Mouse (Mus musculus) liver, embryonic 14.5 days (tissue): ENCODE data around the gene Grm8. TPM values are rescaled to one million over a fixed set of nuclear protein-coding genes. Genes with fewer than 3 reads are reported as not detected.

Experiments used
- ATAC-seq: fragments of 200-750 bp; cut with Nextera tagmentation; 2 replicates; pipeline ENCODE4 v1.8.0; 2017; ENCODE audit warnings: moderate number of reproducible peaks, mild to moderate bottlenecking, moderate library complexity; ENCODE audit not compliant: insufficient read depth
- DNase-seq, 3 experiments: peaks; one replicate each; pipeline ENCODE4 v3.0.0-alpha.2; 2012 to 2013; ENCODE audit warnings: low read depth in 3 of 3, low spot score in 3 of 3
- H3K27ac ChIP-seq: fragments of 300-500 bp; sonication (generic); 2 replicates; pipeline ENCODE4 v1.5.1; 2014; ENCODE audit warnings: moderate library complexity, mild to moderate bottlenecking, control low read depth, inconsistent platforms
- H3K27me3 ChIP-seq: fragments of 300-500 bp; sonication (generic); 2 replicates; pipeline ENCODE4 v1.6.1; 2014; ENCODE audit warnings: mild to moderate bottlenecking, low read length, moderate library complexity; ENCODE audit not compliant: control insufficient read depth, insufficient read depth
- H3K36me3 ChIP-seq: fragments of 300-500 bp; sonication (generic); replicated peaks from 2 replicates; pipeline ENCODE4 v1.6.1; 2014; ENCODE audit warnings: low read depth; ENCODE audit not compliant: control insufficient read depth, insufficient read depth
- H3K4me1 ChIP-seq, 2 experiments: fragments of 200-500 bp in 1 of 2; fragments of 300-500 bp in 1 of 2; sonication (generic) in 1 of 2; replicated peaks; 2 replicates each; pipeline ENCODE4 v1.6.1; 2012 to 2014; ENCODE audit warnings: antibody characterized with exemption in 1 of 2, inconsistent platforms in 1 of 2, low read length in 1 of 2; ENCODE audit not compliant: control insufficient read depth in 2 of 2, insufficient read depth in 2 of 2
- H3K4me2 ChIP-seq: fragments of 300-500 bp; sonication (generic); 2 replicates; pipeline ENCODE4 v1.6.1; 2014; ENCODE audit warnings: low read depth, mild to moderate bottlenecking, control low read depth, moderate library complexity
- H3K4me3 ChIP-seq, 2 experiments: fragments of 200-500 bp in 1 of 2; fragments of 300-500 bp in 1 of 2; sonication (generic) in 1 of 2; 2 replicates each; pipeline ENCODE4 v1.5.1; 2012 to 2014; ENCODE audit warnings: low read depth in 2 of 2, low read length in 2 of 2, mild to moderate bottlenecking in 2 of 2, control low read depth in 1 of 2, inconsistent platforms in 1 of 2, moderate library complexity in 1 of 2; ENCODE audit not compliant: insufficient read depth in 1 of 2
- H3K9ac ChIP-seq: fragments of 300-500 bp; sonication (generic); replicated peaks from 2 replicates; pipeline ENCODE4 v1.6.1; 2014; ENCODE audit warnings: mild to moderate bottlenecking, control low read depth, moderate library complexity
- H3K9me3 ChIP-seq: fragments of 300-500 bp; sonication (generic); 2 replicates; pipeline ENCODE4 v1.6.1; 2016; ENCODE audit warnings: low read length, mixed read lengths; ENCODE audit not compliant: control insufficient read depth
- CTCF ChIP-seq: IDR thresholded peaks from 2 replicates; pipeline ENCODE4 v1.5.1; 2016; ENCODE audit warnings: antibody characterized with exemption, low read depth, control low read depth
- EP300 ChIP-seq: IDR thresholded peaks from 2 replicates; pipeline ENCODE4 v1.6.1; 2016; ENCODE audit warnings: antibody characterized with exemption, low read depth
- WGBS: fragments of 180-500 bp; shearing (Covaris S2); extraction: QIAGEN DNeasy Blood & Tissue Kit; methylation state at CpG from one replicate; pipeline ENCODE4 v1.1.7; 2014; ENCODE audit not compliant: insufficient replicate concordance; 5-methylcytosine and 5-hydroxymethylcytosine counted together
- polyA plus RNA-seq, 2 experiments: library from polyadenylated mRNA; depleted of rRNA in 1 of 2; stranded (reverse) in 1 of 2; unstranded in 1 of 2; fragments of >200 nt; fragmentation: Nextera tagmentation in 1 of 2; extraction: Ambion mirVana in 1 of 2; gene quantifications; 2 replicates each; pipeline versions ENCODE4 v1.2.1 to v1.2.3; 2012 to 2014

The Grm8 gene
- polyA plus RNA-seq, 2 experiments, result not detected

GRCm38 (mm10) chr6:27967037-27967436 is 167.9 kb downstream of the Grm8 start:
- H3K27me3 ChIP-seq, result no peaks in the 10 kb centered on the region
- H3K9ac ChIP-seq, result no peak overlapping the region
- no peak for DNase-seq
- TF ChIP-seq CTCF (no peak), EP300 (no peak)
- H3K4me1 ChIP-seq, result no peaks in the 10 kb centered on the region
- no peaks in the 10 kb centered on the region for H3K9me3 ChIP-seq
- no peak overlapping the region for H3K27ac ChIP-seq
- no peak for ATAC-seq
- H3K36me3 ChIP-seq, result no peaks in the 10 kb centered on the region
- no peak overlapping the region for H3K4me2 ChIP-seq
- no peak overlapping the region for H3K4me3 ChIP-seq
- WGBS, result 49% methylated on average over 3 of the region's 3 CpGs

- Histone ChIP-seq H3K9me3 (no peaks in the 10 kb centered on the region), H3K4me1 (no peaks in the 10 kb centered on the region), H3K27me3 (no peaks in the 10 kb centered on the region), H3K9ac (no peak overlapping the region), H3K4me3 (no peak overlapping the region), H3K27ac (no peak overlapping the region), H3K36me3 (no peaks in the 10 kb centered on the region), H3K4me2 (no peak overlapping the region)
- WGBS, result 51% methylated on average over 2 of the region's 2 CpGs
- TF ChIP-seq EP300 (no peak), CTCF (no peak)
- ATAC-seq (no peak), DNase-seq (no peak)
These were observed 169.7 kb downstream of the Grm8 start for GRCm38 (mm10) chr6:27965237-27965636.

- Histone ChIP-seq H3K4me2 (no peak overlapping the region), H3K36me3 (no peaks in the 10 kb centered on the region), H3K27ac (no peak overlapping the region), H3K9ac (no peak overlapping the region), H3K4me1 (no peaks in the 10 kb centered on the region), H3K27me3 (no peaks in the 10 kb centered on the region), H3K4me3 (no peak overlapping the region), H3K9me3 (no peaks in the 10 kb centered on the region)
- WGBS, result 53% methylated on average over 1 of the region's 1 CpGs
- no peak for ATAC-seq
- DNase-seq, result no peak
- TF ChIP-seq EP300 (no peak), CTCF (no peak)
These were observed 171.1 kb downstream of the Grm8 start for GRCm38 (mm10) chr6:27963887-27964286.

- ATAC-seq (no peak), DNase-seq (no peak)
- TF ChIP-seq EP300, result no peak
- TF ChIP-seq CTCF, result no peak
These were observed 178.6 kb downstream of the Grm8 start for GRCm38 (mm10) chr6:27956278-27956857.

GRCm38 (mm10) chr6:27951433-27951832 is 183.5 kb downstream of the Grm8 start:
- Histone ChIP-seq H3K9me3 (no peaks in the 10 kb centered on the region), H3K9ac (no peak overlapping the region), H3K27ac (no peak overlapping the region), H3K36me3 (no peaks in the 10 kb centered on the region), H3K4me1 (no peaks in the 10 kb centered on the region), H3K4me2 (no peak overlapping the region), H3K27me3 (no peaks in the 10 kb centered on the region), H3K4me3 (no peak overlapping the region)
- ATAC-seq (no peak), DNase-seq (no peak)
- TF ChIP-seq CTCF (no peak), EP300 (no peak)
- whole genome bisulfite sequencing, result 48% methylated on average over 5 of the region's 5 CpGs

More at GRCm38 (mm10) chr6:27956278-27956857, 178.6 kb downstream of the Grm8 start:
- H3K9ac ChIP-seq, result no peak overlapping the region
- H3K9me3 ChIP-seq, result no peaks in the 10 kb centered on the region
- H3K27me3 ChIP-seq, result no peaks in the 10 kb centered on the region
- H3K4me3 ChIP-seq, result no peak overlapping the region
- no peak overlapping the region for H3K27ac ChIP-seq
- H3K4me1 ChIP-seq, result no peaks in the 10 kb centered on the region
- H3K4me2 ChIP-seq, result no peak overlapping the region
- H3K36me3 ChIP-seq, result no peaks in the 10 kb centered on the region
- 59% methylated on average over 6 of the region's 6 CpGs for WGBS
